Mouse (Mus musculus) brain, embryonic 14.5 days (tissue): ENCODE measurements around the gene Gm11444.

Experiments used
- CTCF ChIP-seq: fragments of 200-500 bp; IDR thresholded peaks from 2 replicates; pipeline ENCODE4 v1.5.1; 2012; ENCODE audit warnings: inconsistent platforms, mild to moderate bottlenecking, moderate library complexity, borderline replicate concordance; ENCODE audit not compliant: insufficient read depth, insufficient read length; ENCODE audit errors: extremely low read depth
- POLR2A ChIP-seq: fragments of 200-500 bp; IDR thresholded peaks from 2 replicates; pipeline ENCODE4 v1.6.1; 2012; ENCODE audit warnings: mild to moderate bottlenecking, inconsistent platforms, borderline replicate concordance; ENCODE audit not compliant: poor library complexity, insufficient read depth, insufficient read length, severe bottlenecking; ENCODE audit errors: extremely low read depth

GRCm38 (mm10) chr11:85825823-85826222 lies 24.3 kb downstream of the Gm11444 start:
- no peak for TF ChIP-seq CTCF
- no peak for TF ChIP-seq POLR2A
